Mouse (Mus musculus): Measurements from ENCODE around the gene Lix1l.
A peak's percentile ranks its signal among the peaks of the same experiment; 100 is the strongest.

Gene Lix1l

GRCm38 (mm10) chr3:96600639-96601250 lies at the start of gene Lix1l:
TSS of gene Lix1l (plus strand) at chr3:96601149.
- peak; percentile 95 for DNase-seq (ENCODE audit: low spot score)

GRCm38 (mm10) chr3:96551203-96551602 lies 49.7 kb upstream of the Lix1l start:
- no peak for DNase-seq (ENCODE audit: low spot score)

GRCm38 (mm10) chr3:96551890-96552289 lies 49.1 kb upstream of the Lix1l start:
- no peak for DNase-seq (ENCODE audit: low spot score)

- no peak for DNase-seq (ENCODE audit: low spot score)
Observed at GRCm38 (mm10) chr3:96553601-96554000, 47.3 kb upstream of the Lix1l start.

DNA sequence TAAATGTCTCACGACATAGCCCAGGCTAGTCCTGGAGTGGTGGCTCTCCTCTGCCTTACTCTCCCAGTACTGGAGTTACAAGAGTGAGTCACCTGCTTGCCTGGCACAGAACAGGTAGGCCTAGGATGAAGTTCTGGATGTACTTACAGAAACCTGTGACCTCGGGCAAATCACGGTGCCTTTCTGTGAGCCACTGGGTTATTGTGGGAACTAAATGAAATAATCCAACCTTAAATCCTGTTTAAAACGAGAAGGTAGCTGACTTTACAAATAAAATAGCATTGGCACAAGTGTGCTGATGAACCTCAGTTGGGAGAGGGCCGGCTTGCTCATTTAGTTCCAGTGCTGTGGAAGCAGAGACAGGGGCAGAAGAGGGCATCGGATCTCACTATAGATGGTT lies 46.7 kb upstream of the Lix1l start:
- DNase-seq (ENCODE audit: low spot score): no peak

DNA sequence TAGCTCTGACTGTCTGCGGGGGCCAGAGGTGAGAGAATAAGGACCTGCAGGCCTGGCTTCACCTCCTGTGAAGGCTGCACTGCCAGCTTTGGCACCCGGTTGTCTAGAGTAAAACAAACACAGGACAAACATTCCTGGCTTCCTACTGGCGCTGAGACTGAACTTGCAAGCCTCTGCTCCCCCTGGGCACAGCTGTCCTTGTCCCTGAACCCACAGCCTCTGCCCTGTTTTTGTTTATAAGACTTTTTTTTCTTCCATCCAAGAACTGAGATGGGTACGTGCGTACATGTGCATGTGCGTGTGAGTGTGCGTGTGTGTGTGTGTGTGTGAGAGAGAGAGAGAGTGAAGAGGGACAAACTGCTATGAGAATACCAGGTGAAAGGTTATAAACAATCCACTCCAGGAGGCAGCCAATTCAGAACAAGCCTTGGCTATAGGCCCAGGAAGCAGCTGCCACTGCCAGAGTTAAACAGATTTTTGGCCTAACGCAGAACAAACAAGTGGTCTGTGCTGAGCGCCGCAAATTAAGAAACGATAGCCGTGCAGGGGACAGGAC lies 45.8 kb upstream of the Lix1l start:
- DNase-seq (ENCODE audit: low spot score): no peak

DNA sequence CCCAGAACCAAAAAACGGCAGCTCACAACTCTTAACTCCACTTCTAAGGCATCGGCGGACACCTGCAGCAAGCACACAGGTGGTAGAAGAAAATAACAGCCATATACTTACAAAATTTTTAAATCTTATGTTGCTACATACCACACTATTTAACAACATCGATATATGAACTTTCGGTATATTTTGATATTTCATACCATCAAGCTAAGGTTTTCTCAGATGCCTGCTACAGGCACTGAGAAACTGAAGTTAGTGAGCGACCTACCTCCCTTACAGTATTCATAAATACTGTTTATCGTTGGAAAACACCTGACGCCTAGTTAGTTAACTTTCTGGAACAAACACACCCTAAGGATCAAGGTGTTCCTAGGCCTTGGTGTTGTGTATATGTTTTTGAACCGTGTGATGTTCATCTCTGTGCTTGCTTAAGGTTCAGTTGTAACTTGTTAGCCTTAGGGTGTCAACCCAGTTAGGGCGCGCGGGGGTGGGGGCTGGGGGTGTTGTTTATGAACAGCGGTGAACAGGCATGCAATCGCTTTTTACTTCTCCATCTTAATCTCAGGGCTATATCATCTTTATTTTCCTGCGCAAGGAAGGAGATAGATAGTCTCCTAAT lies 44.8 kb upstream of the Lix1l start:
- no peak for DNase-seq (ENCODE audit: low spot score)

- no peak for DNase-seq (ENCODE audit: low spot score)
Observed at GRCm38 (mm10) chr3:96556651-96557635, 44.0 kb upstream of the Lix1l start.

- DNase-seq (ENCODE audit: low spot score): peak; percentile 99
Observed at GRCm38 (mm10) chr3:96557694-96558093, 43.3 kb upstream of the Lix1l start, which contains the start of gene Txnip. TSS of gene Txnip (plus strand) at chr3:96557957.

DNA sequence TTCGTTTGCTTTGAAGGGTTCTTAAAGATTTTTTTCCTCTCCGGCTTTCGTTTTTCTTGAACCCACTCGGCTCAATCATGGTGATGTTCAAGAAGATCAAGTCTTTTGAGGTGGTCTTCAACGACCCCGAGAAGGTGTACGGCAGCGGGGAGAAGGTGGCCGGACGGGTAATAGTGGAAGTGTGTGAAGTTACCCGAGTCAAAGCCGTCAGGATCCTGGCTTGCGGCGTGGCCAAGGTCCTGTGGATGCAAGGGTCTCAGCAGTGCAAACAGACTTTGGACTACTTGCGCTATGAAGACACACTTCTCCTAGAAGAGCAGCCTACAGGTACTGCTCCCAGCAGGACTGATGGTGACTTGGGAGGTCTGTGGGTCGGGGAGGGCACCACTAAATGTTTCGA lies 42.8 kb upstream of the Lix1l start:
- DNase-seq (ENCODE audit: low spot score): peak; percentile 69

GRCm38 (mm10) chr3:96558668-96559196 lies 42.2 kb upstream of the Lix1l start:
- no peak for DNase-seq (ENCODE audit: low spot score)

DNA sequence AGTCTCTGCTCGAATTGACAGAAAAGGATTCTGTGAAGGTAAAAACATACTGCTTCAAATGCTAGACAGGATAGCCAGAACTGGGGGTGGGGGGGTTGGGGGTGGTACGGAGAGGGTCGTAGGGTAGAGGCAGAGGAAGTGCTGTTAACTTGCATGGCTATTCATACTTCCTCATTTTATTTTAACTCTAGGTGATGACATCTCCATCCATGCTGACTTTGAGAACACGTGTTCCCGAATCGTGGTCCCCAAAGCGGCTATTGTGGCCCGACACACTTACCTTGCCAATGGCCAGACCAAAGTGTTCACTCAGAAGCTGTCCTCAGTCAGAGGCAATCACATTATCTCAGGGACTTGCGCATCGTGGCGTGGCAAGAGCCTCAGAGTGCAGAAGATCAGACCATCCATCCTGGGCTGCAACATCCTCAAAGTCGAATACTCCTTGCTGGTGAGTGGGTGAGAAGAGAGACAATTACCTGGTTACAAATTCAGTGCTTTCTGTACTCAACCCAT lies 41.5 kb upstream of the Lix1l start:
- no peak for DNase-seq (ENCODE audit: low spot score)

DNA sequence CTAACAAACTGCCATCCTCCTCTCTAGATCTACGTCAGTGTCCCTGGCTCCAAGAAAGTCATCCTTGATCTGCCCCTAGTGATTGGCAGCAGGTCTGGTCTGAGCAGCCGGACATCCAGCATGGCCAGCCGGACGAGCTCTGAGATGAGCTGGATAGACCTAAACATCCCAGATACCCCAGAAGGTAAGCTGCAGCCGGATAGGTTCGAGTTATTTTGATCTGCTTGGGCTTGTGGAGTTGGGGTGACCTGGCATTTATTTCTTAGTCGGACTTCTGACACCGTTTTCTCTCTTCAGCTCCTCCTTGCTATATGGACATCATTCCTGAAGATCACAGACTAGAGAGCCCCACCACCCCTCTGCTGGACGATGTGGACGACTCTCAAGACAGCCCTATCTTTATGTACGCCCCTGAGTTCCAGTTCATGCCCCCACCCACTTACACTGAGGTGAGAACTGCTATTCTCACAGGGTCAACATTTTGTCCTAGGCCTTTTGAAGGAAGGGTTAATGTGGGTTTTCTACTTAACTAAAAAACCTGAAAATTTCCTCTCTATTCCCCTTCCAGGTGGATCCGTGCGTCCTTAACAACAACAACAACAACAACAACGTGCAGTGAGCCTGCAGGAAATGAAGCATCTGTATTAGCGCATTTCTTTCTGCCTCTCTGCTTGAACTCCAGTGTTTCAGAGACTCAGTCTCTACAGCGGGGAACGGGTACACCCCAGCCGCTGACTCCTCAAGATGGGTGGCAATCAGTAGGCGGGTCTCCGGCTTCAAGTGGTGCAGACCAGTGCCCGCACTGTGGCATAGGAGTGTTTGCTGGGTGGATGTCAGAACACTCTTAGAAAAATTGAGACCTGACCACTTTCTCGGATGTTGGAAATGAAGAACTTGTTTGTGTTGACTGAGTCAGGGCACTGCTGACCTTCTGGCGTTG lies 40.8 kb upstream of the Lix1l start:
- DNase-seq (ENCODE audit: low spot score): no peak

DNA sequence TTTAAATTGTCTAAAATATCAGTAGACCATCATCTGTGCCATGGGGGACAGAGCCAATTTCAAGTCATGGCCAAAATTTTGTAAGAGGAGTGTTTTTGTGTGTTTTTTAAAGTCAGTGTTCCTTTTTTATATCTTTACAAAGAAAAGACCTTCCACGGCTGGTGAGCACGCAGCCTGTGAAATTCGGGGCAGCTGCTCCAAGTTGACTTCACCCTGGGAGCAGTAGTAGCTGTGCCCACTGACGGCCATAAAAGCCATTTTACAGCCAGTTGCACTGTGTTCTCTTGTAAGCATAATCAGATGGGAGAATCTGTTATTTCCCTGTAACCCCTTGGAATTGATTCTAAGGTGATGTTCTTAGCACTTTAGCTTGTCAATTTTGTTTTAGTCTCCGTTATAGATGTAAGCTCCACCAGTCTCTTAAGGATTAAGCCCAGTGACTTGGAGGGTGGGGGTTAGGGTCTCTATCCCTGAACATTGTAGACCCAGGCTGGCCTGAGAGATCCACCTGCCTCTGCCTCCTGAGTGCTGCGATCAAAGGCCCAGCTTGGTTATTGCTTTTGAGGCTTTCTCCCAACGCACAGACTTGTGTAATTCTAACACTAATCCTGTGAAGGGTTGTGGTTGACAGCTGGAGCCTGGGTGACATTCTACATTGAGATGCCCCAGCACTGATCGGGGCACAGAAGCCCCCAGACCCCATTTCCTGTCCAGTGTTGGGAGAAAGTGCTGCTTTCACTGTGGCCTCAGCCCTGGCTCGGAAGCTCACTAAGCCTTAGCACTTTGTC lies 39.9 kb upstream of the Lix1l start:
- no peak for DNase-seq (ENCODE audit: low spot score)

GRCm38 (mm10) chr3:96561946-96562681 lies 38.8 kb upstream of the Lix1l start:
- no peak for DNase-seq (ENCODE audit: low spot score)

- no peak for DNase-seq (ENCODE audit: low spot score)
Observed at GRCm38 (mm10) chr3:96563267-96563666, 37.7 kb upstream of the Lix1l start.

DNA sequence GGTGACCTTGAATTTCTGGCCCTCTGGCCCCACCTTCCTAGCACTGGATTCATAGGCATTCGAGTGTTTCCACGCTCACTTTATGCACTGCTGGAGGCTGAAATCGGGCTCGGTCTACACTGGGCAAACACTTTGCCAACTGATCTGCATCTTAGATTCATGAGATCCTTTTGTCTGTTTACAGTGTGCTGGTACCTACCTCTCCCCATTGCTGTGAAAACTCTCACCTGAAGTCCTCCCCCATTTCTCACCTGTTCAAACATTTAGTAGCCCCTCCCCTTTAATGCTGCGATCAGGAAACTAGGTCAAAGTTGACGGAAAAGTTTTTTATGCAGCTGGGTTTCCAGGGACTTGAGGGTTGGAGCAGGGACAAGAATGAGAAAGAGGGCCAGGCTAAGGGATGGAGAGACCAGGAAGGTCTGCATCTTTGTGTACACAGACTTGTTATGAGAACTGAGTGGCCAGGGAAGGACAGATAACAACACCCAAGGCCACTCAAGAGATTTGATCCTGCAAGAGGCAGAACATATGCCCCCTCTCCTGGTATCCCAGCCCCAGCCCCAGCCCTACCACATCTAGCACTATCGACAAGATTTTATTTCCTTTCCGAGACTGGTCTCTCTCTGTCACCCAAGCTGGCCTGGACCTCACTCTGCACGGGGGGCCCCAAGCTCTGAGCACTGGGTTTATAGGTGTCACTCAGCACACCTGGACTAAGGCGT lies 36.9 kb upstream of the Lix1l start:
- no peak for DNase-seq (ENCODE audit: low spot score)

DNA sequence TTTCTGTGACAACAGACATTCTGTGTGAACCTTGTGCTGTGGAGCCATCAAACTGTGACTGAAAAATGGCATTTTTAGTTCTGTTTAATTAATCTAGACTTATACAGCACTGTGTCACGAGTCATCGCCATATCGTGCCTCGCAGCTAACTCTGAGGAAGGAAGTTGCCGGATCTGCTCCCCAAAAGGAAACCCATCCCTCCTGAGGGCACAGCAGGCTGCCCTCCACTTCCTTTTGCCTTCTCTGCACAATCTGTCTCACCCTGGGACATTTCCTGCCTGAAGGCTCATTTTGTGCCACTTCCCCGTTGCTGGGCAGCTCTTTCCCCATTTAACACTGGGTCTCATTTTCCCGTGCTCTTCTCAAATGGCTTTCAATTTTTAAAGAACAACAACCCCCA lies 36.3 kb upstream of the Lix1l start:
- no peak for DNase-seq (ENCODE audit: low spot score)

DNA sequence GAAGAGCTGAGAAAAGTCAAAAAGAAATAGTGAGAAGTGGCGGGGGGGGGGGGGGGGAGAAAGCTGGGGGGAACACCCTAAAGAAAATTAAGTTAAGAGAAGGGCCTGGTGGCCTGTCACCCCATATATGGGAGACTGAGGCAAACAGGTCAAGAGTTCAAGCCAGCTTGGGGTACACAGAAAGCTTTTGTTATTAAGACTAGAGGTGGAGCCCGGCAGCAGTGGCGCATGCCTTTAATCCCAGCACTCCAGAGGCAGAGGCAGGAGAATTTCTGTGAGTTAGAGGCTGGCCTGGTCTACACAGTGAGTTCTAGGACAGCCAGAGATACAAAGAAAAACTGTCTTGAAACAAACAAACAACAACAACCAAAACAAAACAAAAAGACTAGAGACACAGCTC lies 35.8 kb upstream of the Lix1l start:
- no peak for DNase-seq (ENCODE audit: low spot score)
